Mouse (Mus musculus) common myeloid progenitor, adult 5-6 weeks (primary cell): ENCODE results near the gene Mif. TPM values are rescaled to one million over a fixed set of nuclear protein-coding genes. Genes with fewer than 3 reads are reported as not detected.

ENCODE experiments used
- total RNA-seq: library from RNA; stranded (forward); fragments of 200-1000, 187-1606 nt; gene quantifications from 2 replicates; pipeline ENCODE4 v1.2.3, GENCODE M21; 2017

Gene Mif
- total RNA-seq, 1 experiment from 2014 or later = 521 TPM

Other genes with a start within 250 kb of the Mif start
- gene Susd2, start 216.2 kb downstream of the Mif start, total RNA-seq = 0.59 TPM in 1 of 2 replicates, not detected in the other
- gene Cabin1, start 95.9 kb downstream of the Mif start, total RNA-seq = 23.0 and 38.6 TPM in 2 replicates
- gene Ddt, start 86.8 kb downstream of the Mif start, total RNA-seq = 36.5 and 63.9 TPM in 2 replicates
- not detected in 2 replicates for gene Gm20441, start 79.3 kb downstream of the Mif start, total RNA-seq
- 2.3 and 7.5 TPM in 2 replicates for gene Gstt3, start 78.8 kb downstream of the Mif start, total RNA-seq
- 0.63 and 0.96 TPM in 2 replicates for gene Gstt1, start 61.7 kb downstream of the Mif start, total RNA-seq
- not detected in 2 replicates for gene Gstt4, start 37.7 kb downstream of the Mif start, total RNA-seq
- gene Gstt2, start 22.8 kb downstream of the Mif start, total RNA-seq = 10.7 and 19.0 TPM in 2 replicates
- not detected in 2 replicates for gene Derl3, start 33.2 kb upstream of the Mif start, total RNA-seq
- gene Smarcb1, start 61.4 kb upstream of the Mif start, total RNA-seq = 76.4 and 88.3 TPM in 2 replicates
- 39.6 and 50.1 TPM in 2 replicates for gene Chchd10, start 72.9 kb upstream of the Mif start, total RNA-seq
- 1.6 TPM in 1 of 2 replicates, not detected in the other for gene Mmp11, start 76.3 kb upstream of the Mif start, total RNA-seq
- gene Gm867, start 80.4 kb upstream of the Mif start, total RNA-seq = not detected in 2 replicates
- not detected in 2 replicates for gene Vpreb3, start 82.8 kb upstream of the Mif start, total RNA-seq
- gene Gm5134, start 94.3 kb upstream of the Mif start, total RNA-seq = 0.46 TPM in 1 of 2 replicates, not detected in the other
- 10.1 and 13.1 TPM in 2 replicates for gene Zfp280b, start 172.4 kb upstream of the Mif start, total RNA-seq